Mouse (Mus musculus) lung, adult 18-20 months (tissue): ENCODE data around the gene Slc35b4.

ENCODE experiments used
- DNase-seq, 2 experiments: peaks; one replicate each; pipeline ENCODE4 v3.0.0; 2022; ENCODE audit warnings: mixed read lengths in 2 of 2

Gene Slc35b4

GRCm38 (mm10) chr6:34124401-34124800, 52.5 kb downstream of the Slc35b4 start:
- DNase-seq, result no peak

GRCm38 (mm10) chr6:34116838-34117478, 60.0 kb downstream of the Slc35b4 start:
- no peak for DNase-seq

GRCm38 (mm10) chr6:34111406-34111805, 65.5 kb downstream of the Slc35b4 start:
- DNase-seq, result no peak

- DNase-seq, result no peak
Measured at GRCm38 (mm10) chr6:34110571-34110970, 66.3 kb downstream of the Slc35b4 start.
